Mouse (Mus musculus) CH12.LX (cell line): ENCODE measurements around the gene Slc45a1.

Source experiments
- CTCF ChIP-seq, 2 experiments: IDR thresholded peaks in 1 of 2; conservative IDR thresholded peaks in 1 of 2; 2 replicates each; pipeline ENCODE4 v1.5.1; 2011 to 2012; ENCODE audit warnings: low read depth in 2 of 2, low read length in 2 of 2, improper control_type of control experiment in 1 of 2, inconsistent platforms in 1 of 2, mild to moderate bottlenecking in 1 of 2, moderate library complexity in 1 of 2
- EP300 ChIP-seq: IDR thresholded peaks from 2 replicates; pipeline ENCODE4 v1.6.1; 2011; ENCODE audit warnings: low read length, improper control_type of control experiment
- MAZ ChIP-seq: IDR thresholded peaks from 2 replicates; pipeline ENCODE4 v1.6.1; 2012; ENCODE audit warnings: low read depth, mild to moderate bottlenecking, inconsistent platforms, low read length, improper control_type of control experiment, moderate library complexity
- PAX5 ChIP-seq: IDR thresholded peaks from 2 replicates; pipeline ENCODE4 v1.6.1; 2012; ENCODE audit warnings: low read length, inconsistent platforms, mixed read lengths
- ZKSCAN1 ChIP-seq: IDR thresholded peaks from 2 replicates; pipeline ENCODE4 v1.6.1; 2012; ENCODE audit warnings: low read depth, inconsistent platforms, low read length, improper control_type of control experiment, borderline replicate concordance

DNA sequence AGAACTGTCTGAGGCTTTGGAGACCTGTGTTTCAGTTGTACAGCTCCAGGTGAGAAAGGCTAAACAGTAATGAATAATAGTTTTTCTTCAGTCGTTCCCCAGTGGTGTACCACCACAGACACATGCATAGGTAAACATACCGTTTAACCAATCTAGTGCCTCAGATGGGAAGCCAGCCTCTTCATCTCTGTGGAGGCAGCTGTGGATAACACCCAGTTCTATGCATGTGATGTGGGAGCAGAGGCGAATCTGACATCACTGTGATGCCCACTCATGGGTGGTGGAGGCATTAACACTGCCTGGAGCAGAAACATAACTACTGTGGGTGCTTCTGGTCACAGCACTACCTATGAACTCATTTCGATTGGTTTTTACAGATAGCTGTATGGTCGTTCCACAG lies 56.0 kb downstream of the Slc45a1 start:
- no peak for TF ChIP-seq CTCF (conservative IDR thresholded peaks at IDR 0.05 in 1 of 2, IDR thresholded peaks at IDR 0.05 in 1 of 2; ENCODE audit: low read depth in 2 of 2, low read length in 2 of 2)
- TF ChIP-seq ZKSCAN1, result no peak
- no peak for TF ChIP-seq MAZ
- no peak for TF ChIP-seq EP300
- TF ChIP-seq PAX5, result no peak
